Mouse (Mus musculus): ENCODE results near the gene Ttc7. TPM values are rescaled to one million over a fixed set of nuclear protein-coding genes. Genes with fewer than 3 reads are reported as not detected.
A peak's percentile ranks its signal among the peaks of the same experiment; 100 is the strongest.

Gene Ttc7
- polyA plus RNA-seq, 1 experiment from 2014 or later = 3.4 TPM

GRCm38 (mm10) chr17:87309073-87309788 lies 26.5 kb downstream of the Ttc7 start:
- Histone ChIP-seq H3K4me2 (ENCODE audit: low read length) (no peak overlapping the region), H3K9me3 (ENCODE audit: control insufficient read depth, low read length) (no peaks in the 10 kb centered on the region), H3K27me3 (replicated peaks; ENCODE audit: control insufficient read depth, insufficient read depth, low read length) (no peaks in the 10 kb centered on the region), H3K27ac (ENCODE audit: low read length) (no peak overlapping the region), H3K9ac (replicated peaks; ENCODE audit: low read depth, low read length) (no peak overlapping the region), H3K36me3 (ENCODE audit: control insufficient read depth, insufficient read depth) (no peaks in the 10 kb centered on the region), H3K4me1 (replicated peaks; ENCODE audit: control insufficient read depth, insufficient read depth, low read length) (no peaks in the 10 kb centered on the region), H3K4me3 (replicated peaks; ENCODE audit: low read length) (no peak overlapping the region)
- 78% methylated on average over 12 of the region's 12 CpGs for WGBS
- peak; percentile 18; the same call in 1 of the 2 replicates for ATAC-seq

- Histone ChIP-seq H3K9ac (replicated peaks; ENCODE audit: low read depth, low read length) (no peak overlapping the region), H3K9me3 (ENCODE audit: control insufficient read depth, low read length) (no peaks in the 10 kb centered on the region), H3K36me3 (ENCODE audit: control insufficient read depth, insufficient read depth) (no peaks in the 10 kb centered on the region), H3K4me2 (ENCODE audit: low read length) (no peak overlapping the region), H3K27ac (ENCODE audit: low read length) (no peak overlapping the region), H3K4me1 (replicated peaks; ENCODE audit: control insufficient read depth, insufficient read depth, low read length) (peaks cover 3% of the 10 kb centered on the region; the same call in 1 of the 2 replicates), H3K27me3 (replicated peaks; ENCODE audit: control insufficient read depth, insufficient read depth, low read length) (no peaks in the 10 kb centered on the region), H3K4me3 (replicated peaks; ENCODE audit: low read length) (no peak overlapping the region)
- no peak for ATAC-seq
- WGBS = 87% methylated on average over 7 of the region's 7 CpGs
These were observed 27.8 kb downstream of the Ttc7 start for GRCm38 (mm10) chr17:87310497-87310896.

GRCm38 (mm10) chr17:87312351-87312750 lies 29.7 kb downstream of the Ttc7 start:
- Histone ChIP-seq H3K27me3 (replicated peaks; ENCODE audit: control insufficient read depth, insufficient read depth, low read length) (no peaks in the 10 kb centered on the region), H3K9ac (replicated peaks; ENCODE audit: low read depth, low read length) (no peak overlapping the region), H3K4me3 (replicated peaks; ENCODE audit: low read length) (no peak overlapping the region), H3K27ac (ENCODE audit: low read length) (no peak overlapping the region), H3K4me2 (ENCODE audit: low read length) (no peak overlapping the region), H3K9me3 (ENCODE audit: control insufficient read depth, low read length) (no peaks in the 10 kb centered on the region), H3K36me3 (ENCODE audit: control insufficient read depth, insufficient read depth) (no peaks in the 10 kb centered on the region), H3K4me1 (replicated peaks; ENCODE audit: control insufficient read depth, insufficient read depth, low read length) (peaks cover 3% of the 10 kb centered on the region; the same call in 1 of the 2 replicates)
- ATAC-seq = no peak
- 26% methylated on average over 12 of the region's 12 CpGs for WGBS

- no peaks in the 10 kb centered on the region for H3K9me3 ChIP-seq (ENCODE audit: control insufficient read depth, low read length)
- no peak overlapping the region for H3K4me2 ChIP-seq (ENCODE audit: low read length)
- no peak overlapping the region for H3K27ac ChIP-seq (ENCODE audit: low read length)
- no peak overlapping the region for H3K9ac ChIP-seq (replicated peaks; ENCODE audit: low read depth, low read length)
- no peaks in the 10 kb centered on the region for H3K36me3 ChIP-seq (ENCODE audit: control insufficient read depth, insufficient read depth)
- no peaks in the 10 kb centered on the region for H3K27me3 ChIP-seq (replicated peaks; ENCODE audit: control insufficient read depth, insufficient read depth, low read length)
- H3K4me3 ChIP-seq (replicated peaks; ENCODE audit: low read length) = no peak overlapping the region
- WGBS = 56% methylated on average over 18 of the region's 18 CpGs
- H3K4me1 ChIP-seq (replicated peaks; ENCODE audit: control insufficient read depth, insufficient read depth, low read length) = peaks cover 6% of the 10 kb centered on the region; the same call in 1 of the 2 replicates
- no peak for ATAC-seq
These were observed 30.5 kb downstream of the Ttc7 start for GRCm38 (mm10) chr17:87312924-87313870.

GRCm38 (mm10) chr17:87314121-87314520 lies 31.4 kb downstream of the Ttc7 start:
- Histone ChIP-seq H3K9me3 (ENCODE audit: control insufficient read depth, low read length) (no peaks in the 10 kb centered on the region), H3K9ac (replicated peaks; ENCODE audit: low read depth, low read length) (no peak overlapping the region), H3K4me2 (ENCODE audit: low read length) (no peak overlapping the region), H3K4me3 (replicated peaks; ENCODE audit: low read length) (no peak overlapping the region), H3K4me1 (replicated peaks; ENCODE audit: control insufficient read depth, insufficient read depth, low read length) (peaks cover 6% of the 10 kb centered on the region; the same call in 1 of the 2 replicates), H3K27ac (ENCODE audit: low read length) (no peak overlapping the region), H3K36me3 (ENCODE audit: control insufficient read depth, insufficient read depth) (no peaks in the 10 kb centered on the region), H3K27me3 (replicated peaks; ENCODE audit: control insufficient read depth, insufficient read depth, low read length) (no peaks in the 10 kb centered on the region)
- 82% methylated on average over 8 of the region's 8 CpGs for WGBS
- no peak for ATAC-seq

- 51% methylated on average over 5 of the region's 5 CpGs for WGBS
- H3K9ac ChIP-seq (replicated peaks; ENCODE audit: low read depth, low read length) = no peak overlapping the region
- H3K27me3 ChIP-seq (replicated peaks; ENCODE audit: control insufficient read depth, insufficient read depth, low read length) = no peaks in the 10 kb centered on the region
- H3K36me3 ChIP-seq (ENCODE audit: control insufficient read depth, insufficient read depth) = no peaks in the 10 kb centered on the region
- H3K27ac ChIP-seq (ENCODE audit: low read length) = no peak overlapping the region
- peak; percentile 42 for ATAC-seq
- no peaks in the 10 kb centered on the region for H3K9me3 ChIP-seq (ENCODE audit: control insufficient read depth, low read length)
- H3K4me1 ChIP-seq (replicated peaks; ENCODE audit: control insufficient read depth, insufficient read depth, low read length) = peaks cover 6% of the 10 kb centered on the region; the same call in 1 of the 2 replicates
- H3K4me3 ChIP-seq (replicated peaks; ENCODE audit: low read length) = no peak overlapping the region
- H3K4me2 ChIP-seq (ENCODE audit: low read length) = no peak overlapping the region
These were observed 31.9 kb downstream of the Ttc7 start for GRCm38 (mm10) chr17:87314530-87314946.

- no peaks in the 10 kb centered on the region for H3K27me3 ChIP-seq (replicated peaks; ENCODE audit: control insufficient read depth, insufficient read depth, low read length)
- peaks cover 6% of the 10 kb centered on the region; the same call in 1 of the 2 replicates for H3K4me1 ChIP-seq (replicated peaks; ENCODE audit: control insufficient read depth, insufficient read depth, low read length)
- 9% methylated on average over 9 of the region's 9 CpGs for WGBS
- no peak overlapping the region for H3K4me3 ChIP-seq (replicated peaks; ENCODE audit: low read length)
- H3K4me2 ChIP-seq (ENCODE audit: low read length) = no peak overlapping the region
- no peak overlapping the region for H3K9ac ChIP-seq (replicated peaks; ENCODE audit: low read depth, low read length)
- ATAC-seq = peak; percentile 73
- H3K27ac ChIP-seq (ENCODE audit: low read length) = no peak overlapping the region
- no peaks in the 10 kb centered on the region for H3K36me3 ChIP-seq (ENCODE audit: control insufficient read depth, insufficient read depth)
- H3K9me3 ChIP-seq (ENCODE audit: control insufficient read depth, low read length) = no peaks in the 10 kb centered on the region
These were observed 32.4 kb downstream of the Ttc7 start for GRCm38 (mm10) chr17:87315021-87315531.

- H3K9ac ChIP-seq (replicated peaks; ENCODE audit: low read depth, low read length) = no peak overlapping the region
- 77% methylated on average over 23 of the region's 23 CpGs for WGBS
These were observed 33.4 kb downstream of the Ttc7 start for GRCm38 (mm10) chr17:87315891-87316763.

More at GRCm38 (mm10) chr17:87315891-87316763, 33.4 kb downstream of the Ttc7 start:
- Histone ChIP-seq H3K4me3 (replicated peaks; ENCODE audit: low read length) (no peak overlapping the region), H3K4me1 (replicated peaks; ENCODE audit: control insufficient read depth, insufficient read depth, low read length) (peaks cover 6% of the 10 kb centered on the region; the same call in 1 of the 2 replicates), H3K27ac (ENCODE audit: low read length) (no peak overlapping the region), H3K4me2 (ENCODE audit: low read length) (no peak overlapping the region), H3K9me3 (ENCODE audit: control insufficient read depth, low read length) (no peaks in the 10 kb centered on the region), H3K27me3 (replicated peaks; ENCODE audit: control insufficient read depth, insufficient read depth, low read length) (no peaks in the 10 kb centered on the region), H3K36me3 (ENCODE audit: control insufficient read depth, insufficient read depth) (no peaks in the 10 kb centered on the region)
- no peak for ATAC-seq

Measured in forebrain, embryonic 16.5 days (tissue).